ENCODE assay signal across 29 mouse cellular contexts in the genomic region with DNA sequence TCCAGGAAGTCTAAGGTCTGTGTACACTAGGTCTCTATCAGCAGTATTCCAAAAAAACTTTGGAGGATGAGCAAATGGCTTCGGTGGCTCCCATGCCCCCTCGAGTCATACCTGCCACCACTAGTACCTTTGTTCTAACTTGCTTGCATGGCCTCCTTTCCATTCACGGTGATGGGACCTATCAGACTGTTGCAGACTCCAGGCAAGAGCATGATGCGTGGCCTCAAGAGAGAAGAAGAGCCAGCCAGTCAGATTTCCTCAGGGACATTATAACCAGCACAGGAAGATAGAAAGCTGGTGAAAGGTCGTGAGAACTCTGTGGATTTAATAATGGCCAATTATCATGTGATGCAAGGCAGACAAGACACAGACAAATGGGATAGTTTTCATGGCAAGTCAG.
A peak's percentile ranks its signal among the peaks of the same experiment; 100 is the strongest.
DNase-seq lines count a peak whose midpoint lies in the region; ATAC-seq and TF ChIP-seq lines count a peak whose summit lies in the region.
"Had no signal": no experiment of that assay in that cellular context is flagged by ENCODE, and none has a peak within 500 bp of the region (broad histone marks: within the 10 kb centered on the region; RNA-seq: fewer than 3 reads in every experiment).

No protein-coding gene starts in this region.

- H3K27me3 ChIP-seq in intestine, postnatal 0 days (replicated peaks; ENCODE audit: control insufficient read depth, insufficient read depth, low read length), result no peaks in the 10 kb centered on the region
- H3K27me3 ChIP-seq: CH12.LX; embryonic facial prominence, embryonic 13.5 days; embryonic facial prominence, embryonic 15.5 days; forebrain, embryonic 12.5 days; Patski had no signal

- H3K4me3 ChIP-seq in brown adipose tissue, adult 24 weeks (ENCODE audit: insufficient read depth, low read depth, low read length), result no peak overlapping the region
- H3K4me3 ChIP-seq in intestine, postnatal 0 days (ENCODE audit: low read depth, low read length), result no peak overlapping the region
- H3K4me3 ChIP-seq: embryonic facial prominence, embryonic 13.5 days; embryonic facial prominence, embryonic 15.5 days; erythroblast, embryonic 14.5 days; forebrain, embryonic 10.5 days; forebrain, embryonic 12.5 days had no signal

- no peak overlapping the region for H3K9ac ChIP-seq in intestine, postnatal 0 days (ENCODE audit: low read depth, low read length)
- H3K9ac ChIP-seq: embryonic facial prominence, embryonic 13.5 days; embryonic facial prominence, embryonic 15.5 days; forebrain, embryonic 12.5 days had no signal

- intact Hi-C loops in heart, postnatal 25 days (cut with DNase I), result no loop called here

- no peaks in the 10 kb centered on the region for H3K36me3 ChIP-seq in intestine, postnatal 0 days (ENCODE audit: control insufficient read depth, insufficient read depth)
- H3K36me3 ChIP-seq: embryonic facial prominence, embryonic 13.5 days; embryonic facial prominence, embryonic 15.5 days; forebrain, embryonic 10.5 days; forebrain, embryonic 12.5 days; G1E had no signal

- DNase-seq in heart, adult 11 months, result peak; percentile 95
- DNase-seq in heart, postnatal 4 days, result no peak
- no peak for DNase-seq in layer of hippocampus, postnatal 36 days
- no peak for DNase-seq in heart, postnatal 25 days (ENCODE audit: low spot score)
- DNase-seq: adrenal gland, adult 2 months; adrenal gland, postnatal 10 days; adrenal gland, postnatal 25 days; cerebellum, adult 11 months; cerebellum, adult 18-20 months; cerebellum, adult 8-10 months; cerebellum, adult 9-11 months; cerebellum, postnatal 14 days; cerebellum, postnatal 36 days; embryo, embryonic 11 days had no signal

- TF ChIP-seq CTCF in intestine, postnatal 0 days (IDR thresholded peaks at IDR 0.05; ENCODE audit: low read depth), result no peak

- no peaks in the 10 kb centered on the region for H3K9me3 ChIP-seq in intestine, postnatal 0 days (ENCODE audit: control insufficient read depth)
- H3K9me3 ChIP-seq: embryonic facial prominence, embryonic 13.5 days; embryonic facial prominence, embryonic 15.5 days; forebrain, embryonic 10.5 days; forebrain, embryonic 12.5 days; G1E had no signal

- H3K4me2 ChIP-seq in intestine, postnatal 0 days (replicated peaks; ENCODE audit: low read depth), result no peak overlapping the region
- H3K4me2 ChIP-seq: embryonic facial prominence, embryonic 13.5 days; embryonic facial prominence, embryonic 15.5 days; forebrain, embryonic 12.5 days had no signal

- WGBS in intestine, postnatal 0 days, result 84% methylated on average over 5 of the region's 5 CpGs

- H3K4me1 ChIP-seq in brown adipose tissue, adult 24 weeks (ENCODE audit: control insufficient read depth, insufficient read depth, insufficient read length, low read length), result peaks cover 21% of the 10 kb centered on the region
- no peaks in the 10 kb centered on the region for H3K4me1 ChIP-seq in intestine, postnatal 0 days (replicated peaks; ENCODE audit: control insufficient read depth, insufficient read depth, low read length)
- H3K4me1 ChIP-seq: embryonic facial prominence, embryonic 13.5 days; embryonic facial prominence, embryonic 15.5 days; forebrain, embryonic 10.5 days; forebrain, embryonic 12.5 days had no signal

- 0 out of 2 replicates have a peak, but pooled peaks have one; percentile 8 for ATAC-seq in megakaryocyte, adult 5-6 weeks (ENCODE audit: poor library complexity, severe bottlenecking)
- ATAC-seq in intestine, postnatal 0 days, result no peak
- ATAC-seq: activated CD4-positive, CD25-positive, alpha-beta regulatory T cell, adult 4 months; CD4-positive, CD25-positive, alpha-beta regulatory T cell, adult 4 months; forebrain, embryonic 14.5 days; forebrain, embryonic 16.5 days; Patski had no signal

- peak overlapping the region; percentile 59 for H3K27ac ChIP-seq in brown adipose tissue, adult 24 weeks (replicated peaks; ENCODE audit: low read depth, low read length)
- H3K27ac ChIP-seq in intestine, postnatal 0 days (ENCODE audit: low read depth, low read length), result no peak overlapping the region
- H3K27ac ChIP-seq: embryonic facial prominence, embryonic 13.5 days; embryonic facial prominence, embryonic 15.5 days; forebrain, embryonic 10.5 days; forebrain, embryonic 12.5 days had no signal
